Mouse (Mus musculus): ENCODE data around the gene St3gal4.

Gene St3gal4

DNA sequence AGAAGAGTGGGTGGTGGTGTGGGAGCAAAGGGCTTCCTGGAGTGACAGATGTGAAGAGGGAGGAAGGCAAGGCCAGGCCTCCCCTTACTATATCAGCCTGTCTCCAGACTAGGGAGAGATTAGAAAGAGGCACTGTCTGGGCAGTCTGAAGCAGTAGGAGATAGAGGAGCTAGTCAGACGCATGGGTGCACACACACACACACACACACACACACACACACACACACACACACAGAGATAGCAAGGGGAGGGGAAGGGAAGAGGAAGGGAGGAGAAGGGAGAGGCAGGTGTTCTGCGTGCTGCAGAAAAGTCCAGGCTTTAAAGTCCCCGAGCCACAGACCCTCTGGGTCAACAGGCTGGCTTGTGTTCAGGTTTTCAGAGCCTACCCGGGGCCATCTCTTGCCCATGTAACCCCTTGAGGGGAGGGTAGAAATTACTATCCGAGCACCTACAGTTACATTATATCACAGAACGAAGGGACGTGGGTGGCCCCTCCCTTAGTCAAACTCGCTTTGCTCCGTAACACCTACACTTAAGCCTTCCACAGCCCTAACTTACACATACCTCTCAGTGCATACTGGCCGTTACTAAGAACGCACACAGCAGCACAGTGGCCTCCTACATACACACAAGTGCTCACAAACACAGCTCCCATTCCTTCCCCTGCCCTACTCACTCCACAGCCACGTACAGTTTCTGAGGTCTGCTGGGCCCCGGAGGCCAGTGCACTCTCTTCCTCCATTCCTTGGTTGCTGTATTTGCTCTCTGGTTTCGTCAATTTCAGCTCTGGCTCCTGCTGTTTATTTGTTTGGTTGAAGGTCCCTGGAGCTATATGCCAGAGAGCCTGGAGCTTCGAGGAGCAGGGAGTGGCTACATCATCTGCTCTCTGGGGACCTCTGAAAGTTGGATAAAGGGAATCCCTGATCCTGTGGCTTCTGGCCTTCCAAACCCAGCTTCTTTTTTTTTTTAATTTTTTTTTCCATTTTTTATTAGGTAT lies 12.9 kb downstream of the St3gal4 start:
- DNase-seq: no peak

DNA sequence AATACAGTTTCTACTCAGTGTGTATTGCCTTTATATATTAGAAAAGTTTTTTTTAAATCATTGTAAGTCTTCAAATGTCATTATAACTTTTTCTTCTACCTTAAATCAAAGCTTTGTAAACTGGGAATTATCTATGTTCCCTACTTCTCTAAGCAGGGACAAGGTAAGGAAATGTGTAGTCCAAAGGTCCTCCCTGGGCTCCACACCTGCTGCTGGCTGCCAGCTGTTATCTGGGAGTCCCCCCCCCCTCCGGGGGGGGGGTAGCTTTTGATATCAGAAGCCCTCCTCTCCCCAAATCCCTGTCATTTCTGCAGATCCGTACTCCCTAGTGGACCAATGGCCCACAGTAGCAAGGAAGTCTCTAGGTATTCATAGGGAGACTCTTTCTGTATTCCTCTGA lies 13.6 kb downstream of the St3gal4 start:
- no peak for DNase-seq

DNA sequence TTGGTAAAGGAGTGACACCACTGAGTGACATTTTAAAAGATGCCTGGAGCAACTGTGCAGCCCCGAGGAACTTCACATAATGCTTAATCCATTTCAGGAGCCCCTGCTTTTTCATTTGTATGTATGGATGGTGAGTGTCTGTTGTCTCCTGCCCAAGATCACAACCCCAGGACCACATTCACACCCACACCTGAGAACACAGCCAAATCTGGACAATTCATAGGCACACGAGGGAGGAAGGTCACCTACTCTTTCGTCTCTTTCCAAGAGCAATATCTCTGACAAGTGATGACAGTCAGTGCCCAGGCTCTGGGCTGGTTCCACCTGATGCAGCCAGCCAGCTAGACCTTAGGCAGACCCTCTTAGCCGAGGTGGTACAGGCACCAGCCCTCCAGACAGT lies 14.4 kb downstream of the St3gal4 start:
- no peak for DNase-seq

DNA sequence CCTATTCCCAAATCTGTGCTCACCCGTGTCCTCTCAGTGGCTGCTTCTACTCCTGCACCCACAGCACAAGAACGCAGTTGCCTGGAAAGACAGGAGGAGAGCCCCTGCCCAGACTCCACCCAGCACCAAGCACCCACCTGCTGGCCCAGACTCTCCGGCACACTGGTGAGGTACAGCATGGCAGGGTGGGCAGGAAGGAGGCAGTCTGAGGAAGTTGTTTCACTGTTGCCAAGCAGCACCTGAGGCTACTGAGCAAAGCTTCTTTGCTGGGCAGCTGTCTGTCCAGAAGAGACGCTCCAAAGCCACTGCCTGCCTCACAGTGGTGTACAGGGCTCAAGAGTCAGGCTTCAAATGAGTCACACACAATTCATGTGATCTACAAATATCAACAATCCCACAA lies 20.3 kb downstream of the St3gal4 start:
- DNase-seq: peak; percentile 56

DNA sequence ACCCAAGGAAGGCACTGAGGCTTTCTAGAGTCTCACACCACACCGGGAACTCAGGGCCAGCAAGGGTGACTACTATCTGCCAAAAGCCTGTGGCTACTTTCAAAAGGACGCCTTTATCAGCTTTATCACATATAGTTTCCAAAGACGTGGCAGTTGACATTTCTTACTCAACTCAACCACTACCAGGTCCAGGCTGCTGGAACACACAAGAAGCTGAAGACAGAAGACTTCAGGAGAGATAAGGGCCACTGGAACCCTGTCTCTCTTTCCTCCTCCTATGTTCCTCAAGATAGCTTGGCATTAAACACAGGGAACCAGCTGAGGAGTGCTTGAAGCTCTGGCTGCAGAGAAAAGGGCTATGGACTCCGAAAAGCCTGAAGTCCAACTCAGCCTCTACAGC lies 21.2 kb downstream of the St3gal4 start:
- no peak for DNase-seq

DNA sequence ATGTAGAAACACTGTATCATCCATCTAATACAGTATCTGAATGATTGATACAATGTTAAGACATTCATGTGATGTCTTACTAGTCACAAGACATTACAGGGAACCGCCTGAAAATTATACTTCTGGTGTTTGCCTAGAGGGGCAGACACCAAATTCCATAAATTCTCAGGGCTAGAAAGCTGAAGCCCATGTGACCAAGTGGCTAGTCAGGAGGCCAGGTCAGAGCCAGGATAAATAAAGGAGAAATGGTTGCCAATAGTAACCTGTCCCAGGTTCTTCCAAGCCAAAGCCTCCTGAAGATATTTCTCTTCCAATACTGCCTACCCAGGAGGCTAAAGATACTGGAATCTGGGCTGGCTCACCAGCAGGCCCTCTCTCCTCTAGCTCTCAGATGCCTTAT lies 23.3 kb downstream of the St3gal4 start:
- DNase-seq: peak; percentile 5

DNA sequence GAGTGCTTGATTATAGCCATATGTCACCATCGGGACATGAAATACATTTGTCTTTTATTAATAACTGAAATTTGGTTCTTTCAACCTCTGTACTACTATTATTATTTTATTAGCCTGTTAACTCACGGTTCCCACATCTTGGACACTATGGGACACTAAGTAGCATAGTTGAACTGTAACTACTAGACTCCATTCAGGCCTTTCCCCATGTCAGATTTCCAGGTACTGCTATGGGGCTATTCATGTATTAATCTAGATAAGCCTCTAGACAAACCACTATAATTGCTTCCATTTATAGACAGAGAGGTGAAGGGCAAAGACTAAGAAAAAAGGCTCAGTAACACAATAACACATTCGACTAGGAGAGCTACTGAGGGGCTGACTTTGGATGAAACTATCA lies 25.7 kb downstream of the St3gal4 start:
- DNase-seq: no peak

DNA sequence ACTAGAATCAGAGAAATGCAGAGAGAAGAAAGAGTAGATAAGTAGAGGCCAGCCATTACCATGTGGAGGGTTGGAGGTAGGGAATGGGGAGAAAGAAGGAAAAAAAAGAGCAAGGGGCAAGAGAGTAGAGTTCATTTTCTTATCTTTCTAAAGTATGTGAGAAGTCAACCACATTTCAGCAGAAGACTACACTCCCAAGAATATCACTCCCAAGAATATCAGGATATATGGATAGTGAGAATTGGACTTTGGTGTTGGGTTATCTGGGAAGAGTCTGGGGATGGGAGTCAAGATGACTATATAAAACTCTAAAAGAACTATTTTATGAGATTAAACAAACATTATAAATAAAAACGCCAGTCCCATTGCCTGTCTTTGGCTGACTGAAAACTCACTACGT lies 26.2 kb downstream of the St3gal4 start:
- no peak for DNase-seq

DNA sequence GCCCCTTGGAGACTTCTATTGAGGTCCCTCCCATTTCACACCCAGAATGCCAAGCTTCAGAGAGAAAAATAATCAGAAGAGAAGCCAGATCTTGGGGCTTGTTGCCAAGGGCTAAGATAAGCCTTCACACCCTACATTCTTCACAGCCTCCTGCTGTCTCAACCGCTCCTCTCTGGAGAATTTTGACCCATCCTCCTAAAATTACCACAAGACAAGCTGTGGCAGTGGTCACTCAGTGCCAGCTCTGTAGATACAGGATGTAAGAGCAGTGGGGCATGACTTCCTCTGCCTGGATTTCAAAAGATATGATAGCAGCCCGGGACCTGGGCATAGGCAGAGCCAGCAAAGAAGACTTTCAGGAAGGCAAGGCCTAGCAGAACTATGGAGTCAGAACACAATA lies 57.6 kb downstream of the St3gal4 start:
- DNase-seq: no peak

DNA sequence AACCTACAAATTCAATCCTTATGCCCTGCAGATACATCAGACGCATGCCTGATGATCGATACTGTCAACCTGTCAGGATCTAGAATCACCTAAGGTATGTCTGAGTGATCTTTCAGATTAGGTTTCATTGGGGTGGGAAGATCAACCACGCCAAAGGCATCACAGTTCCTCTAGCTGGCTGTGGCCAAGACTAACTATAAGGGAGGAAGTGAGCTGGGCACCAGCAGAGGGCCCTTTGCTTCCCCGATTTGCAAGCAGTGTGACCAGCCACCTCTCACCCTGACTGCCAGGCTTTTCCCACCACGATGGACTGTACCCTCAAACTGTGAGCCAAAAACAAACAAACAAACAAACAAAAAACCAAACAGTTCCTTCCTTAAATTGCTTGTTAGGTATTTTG lies 59.2 kb downstream of the St3gal4 start:
- peak; percentile 46 for DNase-seq

DNA sequence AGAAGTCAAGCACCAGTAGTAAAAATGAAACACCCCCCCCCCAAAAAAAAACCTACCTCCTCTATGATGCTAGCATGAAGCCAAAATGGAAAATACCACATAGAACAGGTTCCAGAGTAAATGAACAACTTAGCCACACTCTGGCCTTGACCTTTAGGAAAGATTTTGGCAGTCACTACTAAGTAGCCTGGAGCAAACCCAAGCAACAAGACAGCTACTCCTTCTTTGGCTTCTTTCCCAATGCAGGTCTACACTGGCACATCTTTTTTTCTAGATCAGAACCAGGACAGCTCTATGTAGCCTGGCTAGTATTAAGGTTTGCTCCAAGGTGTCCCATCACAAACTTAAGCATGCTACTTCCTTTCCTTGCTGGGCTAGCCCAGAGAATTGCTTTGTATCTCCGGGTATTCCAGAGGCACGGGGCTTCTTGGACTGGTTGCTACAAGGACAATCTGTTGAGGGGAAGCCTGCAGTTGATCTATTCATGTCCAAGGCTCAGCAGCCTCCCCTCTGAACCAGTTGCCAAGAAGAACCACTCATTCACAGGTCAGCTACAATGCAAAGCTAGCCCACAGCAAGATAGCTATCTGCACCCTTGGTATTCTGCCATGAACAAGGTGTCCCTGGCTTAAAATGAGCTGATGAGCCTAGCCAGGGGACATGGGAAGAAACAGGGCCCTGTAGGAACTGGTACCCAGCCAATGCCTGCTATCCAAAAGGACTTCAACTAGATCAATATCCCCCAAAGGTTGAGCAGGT lies 60.3 kb downstream of the St3gal4 start:
- DNase-seq: peak; percentile 49

DNA sequence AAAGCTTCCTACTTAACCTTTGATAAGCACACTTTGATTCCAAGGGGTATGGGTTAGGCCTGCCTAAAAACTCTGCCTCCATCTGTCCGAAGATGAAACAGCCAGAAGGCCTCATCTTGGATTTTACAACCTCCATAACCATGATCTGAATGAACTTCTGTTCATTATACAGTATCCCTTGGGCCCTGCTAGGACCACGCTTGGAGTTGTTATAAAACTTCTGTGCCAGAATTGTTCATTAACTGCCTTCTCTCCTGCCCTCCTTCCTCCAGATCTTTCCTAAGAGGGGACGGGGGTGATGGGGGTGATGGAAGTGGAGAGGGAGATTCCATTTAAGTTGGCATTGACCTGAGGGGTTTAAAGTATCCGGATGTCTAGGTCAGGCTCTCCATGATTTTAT lies 60.9 kb downstream of the St3gal4 start:
- DNase-seq: peak; percentile 0

DNA sequence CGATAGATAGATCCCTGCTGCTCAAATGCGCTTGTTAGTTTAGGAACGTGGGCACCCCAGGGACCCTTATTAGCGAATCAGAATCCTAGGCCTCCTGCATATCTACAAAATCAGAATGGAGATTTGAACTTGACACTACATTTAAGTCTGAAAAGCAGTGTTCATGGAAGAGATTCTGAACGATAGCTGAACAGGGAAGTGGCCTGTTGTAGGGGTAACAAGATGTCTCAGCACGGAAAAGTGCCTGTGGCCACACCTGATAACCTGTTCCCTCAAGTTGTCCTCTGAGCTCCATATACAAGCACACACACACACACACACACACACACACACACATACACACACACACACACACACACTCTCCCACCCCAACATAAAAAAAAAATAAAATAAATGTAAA lies 61.4 kb downstream of the St3gal4 start:
- DNase-seq: peak; percentile 0

DNA sequence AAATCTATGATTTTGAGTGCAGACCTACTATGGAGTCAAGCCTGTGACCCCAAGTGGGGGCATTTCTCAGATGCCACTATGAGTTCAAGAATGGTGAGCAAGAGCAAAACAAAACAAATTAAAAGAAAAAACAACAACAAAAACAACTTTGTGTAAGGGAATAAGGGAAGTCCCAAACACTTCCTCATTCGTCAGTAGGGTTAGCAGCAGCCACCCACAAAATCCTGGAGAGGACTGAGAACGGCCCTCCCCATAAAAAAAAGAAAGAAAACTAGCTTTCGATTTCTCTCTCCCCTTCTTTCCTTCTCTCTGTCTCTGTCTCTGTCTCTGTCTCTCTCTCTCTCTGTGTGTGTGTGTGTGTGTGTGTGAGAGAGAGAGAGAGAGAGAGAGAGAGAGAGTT lies 62.5 kb downstream of the St3gal4 start:
- DNase-seq: peak; percentile 0

DNA sequence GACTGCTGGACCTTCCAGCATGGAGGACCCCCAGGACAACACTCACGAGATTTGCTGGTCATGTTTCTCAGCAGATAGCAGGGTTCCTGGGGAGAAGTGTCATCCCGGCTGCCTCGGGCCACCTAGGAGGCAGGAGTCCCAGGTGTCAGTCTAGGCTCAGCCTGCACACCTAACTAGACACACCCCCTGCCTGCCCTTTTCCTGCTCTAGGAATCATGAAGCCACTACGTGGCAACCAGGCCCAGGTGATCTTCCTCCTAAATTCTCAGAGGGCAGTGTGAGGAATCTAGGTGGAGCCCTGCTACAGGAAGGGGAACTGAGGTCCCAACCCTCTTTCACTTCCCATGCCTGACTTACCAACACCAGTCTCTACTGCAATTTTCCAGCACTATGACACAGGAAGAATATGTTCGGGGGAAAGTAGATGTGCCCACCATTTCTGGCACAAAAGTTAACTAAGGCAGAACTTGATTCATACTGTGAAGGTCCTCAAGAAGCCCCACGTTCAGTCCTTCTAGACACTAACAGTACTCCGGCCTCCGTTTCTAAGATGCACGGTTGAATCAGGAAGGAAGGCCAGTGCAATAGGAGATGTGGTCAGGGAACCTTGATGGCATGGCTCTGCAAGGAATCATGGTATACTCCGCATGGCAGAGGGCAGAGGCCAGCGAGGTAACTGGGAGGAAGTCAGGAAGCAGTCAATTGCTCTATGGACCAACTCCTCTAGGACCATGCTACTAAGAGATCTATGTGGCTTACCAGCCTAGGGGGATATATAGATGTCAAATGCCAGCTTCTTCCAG lies 63.3 kb downstream of the St3gal4 start:
- DNase-seq: peak; percentile 43

DNA sequence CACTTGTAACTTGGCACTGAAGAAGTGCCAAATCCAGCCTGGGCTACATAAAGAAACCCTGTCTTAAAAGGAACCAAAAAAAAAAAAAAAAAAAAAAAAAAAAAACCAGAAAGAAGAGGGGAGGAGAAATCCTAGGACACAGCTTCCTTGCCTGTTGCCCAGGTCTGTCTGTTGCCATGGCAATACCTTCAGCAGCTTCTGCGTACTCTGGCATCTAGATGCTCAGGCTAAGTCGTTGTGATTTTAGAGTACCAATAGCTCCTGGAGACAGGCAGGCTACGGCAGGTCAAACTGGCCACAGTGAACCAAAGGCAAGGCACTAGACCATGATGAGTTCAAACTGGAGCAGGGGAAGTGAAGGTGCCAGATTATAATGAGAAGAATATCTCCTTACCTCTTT lies 65.4 kb downstream of the St3gal4 start:
- DNase-seq: no peak

DNA sequence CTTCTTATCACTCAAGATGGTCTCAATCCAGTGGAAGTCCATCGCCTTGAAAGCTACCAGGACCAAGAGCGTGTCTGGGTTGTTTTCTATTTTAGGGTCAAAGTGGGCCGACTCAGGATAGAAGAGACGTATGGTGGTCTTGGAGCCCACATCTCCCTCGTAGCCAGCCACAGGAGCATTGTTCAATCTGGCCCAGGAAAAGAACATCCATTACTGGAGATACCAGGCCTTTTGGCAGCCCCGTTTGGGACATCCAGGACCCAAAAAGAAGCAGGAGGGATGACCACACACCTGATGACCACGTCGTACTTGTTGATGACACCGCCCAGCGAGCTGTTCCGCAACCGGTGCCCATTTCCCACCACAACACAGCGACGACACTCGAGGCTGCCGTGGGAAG lies 66.0 kb downstream of the St3gal4 start:
- DNase-seq: no peak

DNA sequence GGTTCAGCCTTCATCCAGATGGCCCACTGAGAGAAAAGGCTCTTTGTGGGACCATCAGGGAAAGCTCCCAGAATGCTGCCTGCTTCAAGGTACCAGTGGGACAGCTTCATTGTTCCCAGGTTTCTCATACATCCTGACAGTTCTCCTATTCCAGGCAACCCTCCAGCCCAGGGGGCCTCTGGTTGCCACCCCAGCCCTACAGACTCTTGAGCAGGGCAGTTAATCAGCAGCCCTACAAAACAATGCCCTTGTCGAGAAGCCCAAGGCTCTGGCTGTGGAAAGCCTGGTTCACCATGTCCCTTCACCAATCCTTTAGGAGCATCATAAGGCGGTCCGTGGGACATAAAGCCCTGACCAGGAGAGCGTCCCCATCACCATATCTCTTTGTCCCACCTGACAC lies 66.4 kb downstream of the St3gal4 start:
- DNase-seq: no peak

DNA sequence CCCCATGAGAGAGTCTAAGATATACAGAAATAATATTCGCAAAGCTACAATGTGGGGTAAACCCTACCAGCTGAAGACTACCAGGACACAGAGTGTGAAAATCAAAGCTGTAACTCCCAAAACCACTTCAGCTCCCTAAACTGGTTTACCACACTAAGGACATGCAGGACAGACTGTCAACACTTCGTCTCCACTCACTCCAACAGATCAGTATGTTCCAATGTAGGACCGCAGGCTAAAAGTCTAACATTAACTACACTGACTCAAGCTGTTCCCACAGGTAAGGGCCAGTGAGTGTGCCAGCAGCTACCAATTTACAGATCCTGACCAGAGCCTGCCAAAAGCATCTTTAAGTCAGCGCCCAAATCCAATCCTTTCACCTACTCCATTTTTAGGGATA lies 67.4 kb downstream of the St3gal4 start:
- DNase-seq: no peak

DNA sequence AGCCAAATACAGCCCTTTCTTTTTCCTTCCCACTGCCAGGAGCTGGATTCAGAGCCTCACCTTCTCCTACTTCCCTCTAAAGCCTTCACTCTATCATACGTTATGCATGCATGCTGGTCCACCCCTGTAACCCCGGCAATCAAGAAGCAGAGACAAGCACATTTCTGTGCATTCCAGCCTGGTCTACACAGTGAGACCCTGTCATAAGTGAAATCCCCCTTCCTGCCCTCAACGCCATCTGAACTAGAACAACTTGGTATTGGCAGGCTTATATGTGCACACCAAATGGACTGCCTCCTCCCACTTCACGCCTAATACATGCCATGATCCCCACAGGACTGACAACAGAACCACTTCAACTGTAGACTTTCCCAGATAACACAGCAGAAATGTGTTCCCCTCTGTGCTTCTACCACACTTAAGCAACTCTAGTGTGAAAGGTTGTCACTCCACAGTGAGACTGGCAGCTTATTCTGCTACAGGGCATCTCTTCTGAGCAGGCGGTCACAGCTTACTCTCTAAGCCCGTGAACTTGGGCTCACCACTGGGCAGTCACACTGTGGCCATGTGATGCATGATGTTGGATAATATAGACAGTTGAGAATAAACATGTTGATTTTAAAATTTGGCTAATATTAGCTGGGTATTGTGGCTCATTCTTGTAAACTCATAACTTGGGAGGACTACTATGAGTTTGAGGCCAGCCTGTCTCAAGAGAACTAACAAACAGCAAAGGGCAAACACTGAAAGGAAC lies 68.2 kb downstream of the St3gal4 start:
- no peak for DNase-seq

DNA sequence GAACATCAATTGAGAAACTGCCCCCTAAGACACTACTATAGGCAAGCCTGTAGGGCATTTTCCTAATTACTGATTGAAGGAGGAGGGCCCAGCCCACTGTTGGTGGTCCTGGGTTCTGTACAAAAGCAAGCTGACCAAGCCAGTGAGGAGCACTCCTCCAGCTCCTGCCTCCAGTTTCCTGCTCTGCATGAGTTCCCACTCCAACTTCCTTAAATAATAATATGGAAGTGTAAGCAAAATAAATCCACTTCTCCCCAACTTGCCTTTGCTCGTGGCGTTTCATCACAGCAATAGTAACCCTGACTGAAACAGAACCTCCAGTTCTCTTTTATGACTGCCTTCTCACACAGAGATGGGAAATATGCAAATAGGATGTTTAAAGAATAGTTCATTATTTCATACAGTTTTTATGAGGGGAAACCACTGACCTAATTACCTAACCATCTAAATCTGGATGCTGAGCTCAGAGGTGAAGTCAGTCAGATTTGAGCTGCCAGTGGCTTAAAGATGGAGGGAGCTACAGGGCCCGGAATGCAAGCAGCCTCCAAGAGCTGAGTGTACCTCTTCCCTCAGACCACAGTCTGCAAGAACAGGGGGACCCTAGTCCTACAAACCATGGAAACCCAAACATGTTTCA lies 69.1 kb downstream of the St3gal4 start:
- DNase-seq: peak; percentile 41

DNA sequence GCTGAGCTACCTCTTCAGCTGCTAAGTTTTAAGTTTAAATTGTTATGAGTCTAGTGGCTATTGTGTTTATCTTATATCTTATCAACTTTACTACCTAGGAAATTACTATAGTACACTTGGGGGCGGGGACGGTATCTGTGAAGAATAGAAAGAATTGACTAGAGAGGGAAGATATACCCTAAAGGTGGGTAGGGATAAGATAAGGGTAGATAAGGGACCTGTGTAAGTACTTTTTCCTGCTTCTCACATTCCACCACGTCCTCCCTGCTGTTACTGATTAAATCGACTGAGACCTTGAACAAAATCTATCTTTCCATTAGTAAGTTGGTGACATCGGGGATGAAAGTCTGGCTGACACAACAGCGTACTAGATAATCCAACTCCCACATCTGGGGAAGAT lies 70.6 kb downstream of the St3gal4 start:
- DNase-seq: no peak
